Mouse (Mus musculus) hindbrain, embryonic 15.5 days (tissue): Measurements from ENCODE around the gene Aplp1. TPM values are rescaled to one million over a fixed set of nuclear protein-coding genes. Genes with fewer than 3 reads are reported as not detected.
"Not testable (repeated sequence)": the region's sequence is repeated elsewhere in the genome, so short reads cannot be mapped to it uniquely, and the experiment has no call there.

Source experiments
- ATAC-seq: fragments of 200-750 bp; cut with Nextera tagmentation; 2 replicates; pipeline ENCODE4 v1.8.0; 2017; ENCODE audit warnings: low read depth, moderate number of reproducible peaks, moderate TSS enrichment; ENCODE audit not compliant: low FRiP score
- H3K27ac ChIP-seq: fragments of 300-500 bp; sonication (generic); replicated peaks from 2 replicates; pipeline ENCODE4 v1.5.1; 2015; ENCODE audit warnings: mild to moderate bottlenecking, inconsistent platforms
- H3K27me3 ChIP-seq: fragments of 300-500 bp; sonication (generic); 2 replicates; pipeline ENCODE4 v1.6.1; 2015; ENCODE audit warnings: control low read depth, inconsistent platforms
- H3K36me3 ChIP-seq: fragments of 300-500 bp; sonication (generic); 2 replicates; pipeline ENCODE4 v1.6.1; 2015; ENCODE audit warnings: control low read depth, inconsistent platforms
- H3K4me1 ChIP-seq: fragments of 300-500 bp; sonication (generic); replicated peaks from 2 replicates; pipeline ENCODE4 v1.6.1; 2015; ENCODE audit warnings: control low read depth, inconsistent platforms
- H3K4me2 ChIP-seq: fragments of 300-500 bp; sonication (generic); 2 replicates; pipeline ENCODE4 v1.6.1; 2015; ENCODE audit warnings: moderate library complexity, mild to moderate bottlenecking, inconsistent platforms
- H3K4me3 ChIP-seq: fragments of 300-500 bp; sonication (generic); 2 replicates; pipeline ENCODE4 v1.5.1; 2015; ENCODE audit warnings: mild to moderate bottlenecking, inconsistent platforms
- H3K9ac ChIP-seq: fragments of 300-500 bp; sonication (generic); 2 replicates; pipeline ENCODE4 v1.6.1; 2015; ENCODE audit warnings: inconsistent platforms
- H3K9me3 ChIP-seq: fragments of 300-500 bp; sonication (generic); 2 replicates; pipeline ENCODE4 v1.6.1; 2016; ENCODE audit warnings: control low read depth, inconsistent platforms
- WGBS: fragments of 180-500 bp; shearing (Covaris S2); methylation state at CpG from one replicate; pipeline ENCODE4 v1.1.7; 2015; 5-methylcytosine and 5-hydroxymethylcytosine counted together
- polyA plus RNA-seq: library from polyadenylated mRNA; unstranded; fragments of >200 nt; fragmentation: Nextera tagmentation; extraction: Ambion mirVana; gene quantifications from 2 replicates; pipeline ENCODE4 v1.2.1, GENCODE M21; 2015

Gene Aplp1
- 674 and 762 TPM in 2 replicates for polyA plus RNA-seq

DNA sequence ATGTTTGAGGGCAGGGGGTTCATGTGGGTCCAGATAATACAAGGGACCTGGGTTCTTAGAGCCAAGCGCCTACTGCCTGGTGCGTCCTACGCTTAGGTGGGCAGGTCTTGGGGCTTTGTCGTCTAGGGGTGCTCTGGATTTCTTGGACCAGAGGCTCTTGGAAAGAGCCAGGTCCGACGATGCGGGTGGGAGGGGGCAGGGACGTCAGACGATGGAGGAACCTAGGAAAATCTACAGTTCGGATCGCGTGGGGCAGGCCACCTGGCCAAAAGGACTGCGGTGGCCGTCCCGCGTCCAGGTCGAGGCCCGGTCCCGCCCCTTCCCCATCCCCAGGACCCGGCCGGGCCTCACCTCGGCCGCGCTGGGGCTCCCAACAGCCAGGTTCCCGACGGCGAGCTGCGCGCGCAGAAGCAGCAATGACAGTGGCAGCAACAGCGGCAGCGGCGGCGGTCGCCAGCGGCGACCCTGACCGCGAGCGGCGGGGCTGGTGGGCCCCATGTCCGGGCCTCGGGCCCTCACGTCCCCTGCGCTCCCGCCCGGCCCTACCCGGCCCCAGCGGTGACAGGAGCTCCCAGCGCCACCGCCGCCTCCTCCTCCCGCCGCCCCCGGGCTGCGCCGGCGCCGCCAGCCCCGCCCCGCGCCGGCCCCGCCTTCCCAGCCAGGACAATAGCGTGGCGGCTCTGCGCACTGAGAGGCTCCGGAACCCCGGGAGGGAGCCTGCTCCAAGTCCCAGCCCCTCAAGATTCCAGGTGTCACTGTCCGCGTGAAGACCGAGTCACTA, at the start of gene Aplp1:
Gene Aplp1, minus strand, starts transcription at position 565 of the 781 bp plus-strand sequence.
- Histone ChIP-seq H3K4me3 (peak within 1 kb of the TSS; percentile 90), H3K4me1 (peaks cover 28% of the 10 kb centered on the region), H3K27ac (peak within 1 kb of the TSS; percentile 99), H3K27me3 (no peaks in the 10 kb centered on the region), H3K4me2 (peak within 1 kb of the TSS; percentile 86), H3K9me3 (no peaks in the 10 kb centered on the region), H3K36me3 (peaks cover 21% of the 10 kb centered on the region), H3K9ac (peak within 1 kb of the TSS; percentile 94)
- under 1% methylated on average over 57 of the region's 72 CpGs for WGBS
- ATAC-seq = peak; percentile 89

GRCm38 (mm10) chr7:30493401-30493931, 48.1 kb upstream of the Aplp1 start, which contains the start of gene Prodh2:
Gene Prodh2, plus strand, starts transcription at chr7:30493622.
- Histone ChIP-seq H3K4me3 (no peak within 1 kb of the TSS), H3K9me3 (no peaks in the 10 kb centered on the region), H3K27ac (no peak within 1 kb of the TSS), H3K4me1 (no peaks in the 10 kb centered on the region), H3K9ac (no peak within 1 kb of the TSS), H3K27me3 (0 out of 2 replicates have a peak, but pooled peaks cover 2% of the 10 kb centered on the region), H3K4me2 (no peak within 1 kb of the TSS), H3K36me3 (no peaks in the 10 kb centered on the region)
- 49% methylated on average over 11 of the region's 11 CpGs for WGBS
- ATAC-seq = no peak

DNA sequence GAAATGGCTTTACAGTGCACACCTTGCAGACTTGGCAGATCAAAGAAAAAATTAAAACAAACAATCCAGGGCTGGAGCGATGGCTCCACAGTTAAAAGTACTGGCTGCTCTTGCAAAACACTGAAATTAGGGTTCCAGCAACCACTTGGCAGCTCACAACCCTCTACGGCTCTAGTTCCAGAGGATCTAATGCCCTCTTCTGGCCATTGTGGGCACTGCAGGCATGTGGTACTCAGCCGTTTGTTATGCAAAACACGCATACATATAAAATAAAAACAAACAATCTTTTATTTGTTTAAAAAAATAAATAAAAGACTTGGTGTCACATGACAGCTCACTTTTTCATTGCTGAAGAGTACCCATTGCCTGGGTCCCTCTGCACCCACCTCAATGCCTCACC, 47.4 kb upstream of the Aplp1 start:
- Histone ChIP-seq H3K4me2 (no peak overlapping the region), H3K9ac (no peak overlapping the region), H3K36me3 (no peaks in the 10 kb centered on the region), H3K9me3 (no peaks in the 10 kb centered on the region), H3K27ac (no peak overlapping the region), H3K4me3 (no peak overlapping the region), H3K27me3 (0 out of 2 replicates have a peak, but pooled peaks cover 2% of the 10 kb centered on the region), H3K4me1 (no peaks in the 10 kb centered on the region)
- no peak for ATAC-seq
- 12% methylated on average over 4 of the region's 4 CpGs for WGBS

DNA sequence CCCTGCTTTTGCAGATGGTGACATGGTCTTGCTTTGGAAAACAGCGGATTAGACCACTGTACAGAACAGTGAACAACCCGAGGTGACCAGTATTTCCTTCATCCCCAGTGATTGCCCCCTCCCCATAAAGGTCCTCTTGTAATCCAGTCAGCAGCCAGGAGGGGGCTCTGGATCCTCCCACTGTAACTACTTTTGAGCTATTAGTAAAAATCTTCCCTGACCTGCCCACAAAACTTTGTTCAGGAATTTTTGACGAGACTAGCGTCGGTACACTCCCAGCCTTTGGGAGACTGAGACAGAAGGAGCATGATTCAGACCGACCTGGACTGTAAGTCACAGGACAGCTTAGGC, 45.6 kb upstream of the Aplp1 start:
- Histone ChIP-seq H3K9me3 (no peaks in the 10 kb centered on the region), H3K27ac (no peak overlapping the region), H3K4me3 (no peak overlapping the region), H3K36me3 (no peaks in the 10 kb centered on the region), H3K4me1 (no peaks in the 10 kb centered on the region), H3K9ac (no peak overlapping the region), H3K4me2 (no peak overlapping the region), H3K27me3 (0 out of 2 replicates have a peak, but pooled peaks cover 2% of the 10 kb centered on the region)
- WGBS = 21% methylated on average over 6 of the region's 6 CpGs
- no peak for ATAC-seq

DNA sequence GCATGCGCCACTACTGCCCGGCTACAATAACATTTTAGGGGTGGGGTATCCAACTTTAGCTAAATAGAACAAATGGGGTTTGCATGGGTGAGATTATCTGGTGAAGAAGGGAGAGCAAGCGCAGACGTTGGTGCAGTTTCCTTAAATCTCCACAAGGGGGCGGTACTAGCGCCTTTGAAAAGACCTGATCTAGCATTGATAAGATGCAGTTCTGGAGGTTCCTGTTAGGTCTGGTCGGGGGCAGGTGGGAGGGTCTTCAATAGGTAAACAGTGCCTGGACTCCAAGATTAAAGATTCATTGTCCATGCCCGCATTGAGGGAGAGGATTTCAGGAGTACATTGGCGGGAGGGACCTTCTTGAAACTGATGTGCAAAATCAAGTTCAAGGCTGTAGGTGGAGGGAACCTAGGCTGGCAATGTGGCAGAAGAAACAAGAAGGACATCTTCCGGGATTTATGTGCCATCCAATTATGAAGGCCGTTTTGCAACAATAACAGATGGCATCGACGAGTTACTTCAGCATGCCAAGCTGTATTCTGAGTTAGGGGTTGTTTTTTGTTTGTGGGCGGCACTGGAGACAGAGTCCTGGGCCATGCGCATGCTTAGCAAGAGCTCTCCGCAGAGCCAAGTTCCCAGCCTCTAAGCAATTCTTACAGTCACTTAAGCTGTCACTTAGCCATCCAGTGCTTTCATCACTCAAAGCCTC, 45.1 kb upstream of the Aplp1 start:
- Histone ChIP-seq H3K36me3 (no peaks in the 10 kb centered on the region), H3K27ac (no peak overlapping the region), H3K4me3 (no peak overlapping the region), H3K9me3 (no peaks in the 10 kb centered on the region), H3K4me2 (no peak overlapping the region), H3K9ac (no peak overlapping the region), H3K27me3 (0 out of 2 replicates have a peak, but pooled peaks cover 2% of the 10 kb centered on the region), H3K4me1 (no peaks in the 10 kb centered on the region)
- 29% methylated on average over 16 of the region's 16 CpGs for WGBS
- ATAC-seq = no peak

DNA sequence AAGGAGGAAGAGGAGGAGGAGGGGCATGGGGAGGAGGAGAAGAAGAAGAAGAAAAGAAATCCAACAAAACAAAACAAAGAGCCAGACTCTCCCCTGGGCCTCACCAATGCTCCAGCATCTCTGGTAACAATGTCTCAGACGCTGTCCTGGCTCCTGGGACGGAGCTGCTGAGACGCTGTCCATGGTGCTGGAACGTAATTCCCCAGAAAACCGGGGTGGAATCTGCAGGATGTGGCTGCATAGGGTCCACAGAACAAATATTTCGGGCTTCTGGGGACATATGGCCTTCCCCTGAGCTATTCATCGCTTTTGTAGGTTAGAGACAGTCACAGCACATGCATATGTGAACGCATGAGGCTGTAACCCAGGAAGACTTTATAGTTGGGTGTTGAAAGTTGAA, 38.9 kb upstream of the Aplp1 start:
- 21% methylated on average over 8 of the region's 8 CpGs for WGBS
- Histone ChIP-seq H3K4me1 (no peaks in the 10 kb centered on the region), H3K27ac (no peak overlapping the region), H3K27me3 (no peaks in the 10 kb centered on the region; the same call in 1 of the 2 replicates), H3K9me3 (no peaks in the 10 kb centered on the region), H3K4me3 (no peak overlapping the region), H3K36me3 (no peaks in the 10 kb centered on the region), H3K9ac (no peak overlapping the region), H3K4me2 (no peak overlapping the region)
- no peak for ATAC-seq

DNA sequence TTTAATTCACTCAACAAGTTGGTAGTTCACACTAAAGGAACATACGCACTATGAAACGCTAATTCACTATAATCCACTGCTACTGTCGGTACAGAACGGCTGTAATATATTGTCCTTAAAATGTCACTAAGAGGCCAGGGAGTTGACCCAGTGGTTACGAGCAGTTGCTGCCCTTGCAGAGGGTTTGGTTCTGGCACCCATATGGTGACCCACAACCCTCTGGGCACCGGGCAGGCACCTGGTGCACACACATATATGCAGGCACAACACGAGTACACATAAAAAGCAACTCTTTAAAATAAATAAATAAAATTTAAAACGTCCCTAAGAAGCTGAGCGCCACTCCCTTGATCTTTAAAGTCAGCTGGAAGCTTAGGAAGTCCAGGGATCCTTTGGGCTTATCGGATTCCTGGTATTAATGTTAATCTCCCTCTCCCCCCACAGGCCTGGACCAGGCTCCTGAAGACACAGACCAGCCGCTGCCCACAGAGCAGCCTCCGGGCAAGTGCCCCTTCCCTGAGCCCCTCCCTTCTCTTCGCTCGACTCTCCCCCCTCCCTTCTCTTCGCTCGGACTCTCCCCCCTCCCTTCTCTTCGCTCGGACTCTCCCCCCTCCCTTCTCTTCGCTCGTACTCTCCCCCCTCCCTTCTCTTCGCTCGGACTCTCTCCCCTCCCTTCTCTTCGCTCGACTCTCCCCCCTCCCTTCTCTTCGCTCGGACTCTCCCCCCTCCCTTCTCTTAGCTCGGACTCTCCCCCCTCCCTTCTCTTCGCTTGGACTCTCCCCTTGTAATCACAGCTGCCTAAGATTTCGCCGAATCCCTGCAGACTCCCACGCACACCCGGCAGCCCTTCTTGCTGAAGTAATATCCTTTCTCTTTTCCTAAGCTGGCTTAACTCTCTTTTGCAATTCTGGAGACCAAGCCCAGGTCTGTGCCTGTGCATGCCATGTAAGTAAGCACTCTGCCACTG, 32.4 kb upstream of the Aplp1 start:
- ATAC-seq = peak; percentile 62; the same call in 1 of the 2 replicates
- 7% methylated on average over 32 of the region's 32 CpGs for WGBS

GRCm38 (mm10) chr7:30476136-30476535, 30.8 kb upstream of the Aplp1 start:
- not testable (repeated sequence) for H3K27ac ChIP-seq, H3K27me3 ChIP-seq, H3K9me3 ChIP-seq, H3K4me2 ChIP-seq, H3K4me1 ChIP-seq, ATAC-seq, H3K9ac ChIP-seq, H3K36me3 ChIP-seq, H3K4me3 ChIP-seq
- WGBS = 95% methylated on average over 7 of the region's 7 CpGs

More for the DNA sequence above, 32.4 kb upstream of the Aplp1 start:
- Histone ChIP-seq H3K4me2 (peak overlapping the region; percentile 62), H3K27ac (peak overlapping the region; percentile 61), H3K9ac (peak overlapping the region; percentile 35; the same call in 1 of the 2 replicates), H3K4me3 (peak overlapping the region; percentile 40), H3K36me3 (no peaks in the 10 kb centered on the region), H3K27me3 (no peaks in the 10 kb centered on the region), H3K9me3 (no peaks in the 10 kb centered on the region), H3K4me1 (peaks cover 9% of the 10 kb centered on the region)

- H3K36me3 ChIP-seq = no peaks in the 10 kb centered on the region
- peaks cover 9% of the 10 kb centered on the region for H3K4me1 ChIP-seq
- no peak overlapping the region for H3K4me2 ChIP-seq
- H3K27me3 ChIP-seq = no peaks in the 10 kb centered on the region
- no peak overlapping the region for H3K9ac ChIP-seq
- no peak for ATAC-seq
- H3K9me3 ChIP-seq = no peaks in the 10 kb centered on the region
- no peak overlapping the region for H3K4me3 ChIP-seq
- WGBS = 76% methylated on average over 4 of the region's 4 CpGs
- no peak overlapping the region for H3K27ac ChIP-seq
These were observed 29.7 kb upstream of the Aplp1 start for GRCm38 (mm10) chr7:30474999-30475398.

DNA sequence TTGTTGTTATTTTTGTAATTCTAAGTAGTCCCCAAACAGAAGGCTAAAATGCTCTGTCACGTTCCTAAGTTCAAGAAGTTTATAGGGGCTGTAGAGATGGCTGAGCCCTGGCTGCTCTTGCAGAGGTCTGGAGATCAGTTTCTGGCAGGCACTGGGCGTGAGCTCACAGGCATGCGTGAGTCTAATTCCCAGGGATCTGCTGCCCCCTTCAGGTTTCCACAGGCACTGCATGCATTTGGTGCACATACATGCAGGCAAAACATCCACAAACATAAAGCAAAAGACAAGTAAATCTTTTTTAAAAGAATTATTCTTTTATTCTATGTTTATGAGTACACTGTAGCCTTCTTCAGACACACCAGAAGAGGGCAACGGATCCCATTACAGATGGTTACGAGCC, 27.1 kb upstream of the Aplp1 start:
- Histone ChIP-seq H3K9ac (no peak overlapping the region), H3K36me3 (no peaks in the 10 kb centered on the region), H3K4me1 (peaks cover 2% of the 10 kb centered on the region), H3K27ac (no peak overlapping the region), H3K9me3 (no peaks in the 10 kb centered on the region), H3K4me3 (no peak overlapping the region), H3K27me3 (peaks cover 9% of the 10 kb centered on the region), H3K4me2 (no peak overlapping the region)
- ATAC-seq = no peak
- WGBS = 47% methylated on average over 5 of the region's 5 CpGs

DNA sequence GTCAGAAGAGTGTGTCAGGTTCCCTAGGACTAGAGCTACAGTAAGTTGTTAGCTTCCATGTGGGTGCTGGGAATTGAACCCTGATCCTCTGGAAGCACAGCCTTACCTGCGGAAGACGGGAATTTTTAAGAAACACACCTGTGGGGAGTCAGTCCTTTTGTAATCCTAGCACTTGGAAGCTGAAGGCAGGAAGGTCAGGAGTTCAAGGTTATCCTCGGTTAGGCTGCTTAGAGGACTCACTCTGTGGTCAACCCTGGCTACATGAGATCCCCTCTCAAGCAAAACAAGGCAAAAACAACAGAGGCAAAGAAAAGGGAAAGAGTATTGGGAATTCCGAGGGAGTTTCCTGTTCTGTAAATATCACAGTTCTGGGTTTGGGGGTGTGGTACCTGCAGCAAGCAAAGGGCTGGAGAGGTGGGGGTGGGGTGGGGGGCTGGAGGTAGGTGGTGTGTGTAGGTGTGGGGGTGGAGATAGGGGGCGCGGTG, 19.5 kb upstream of the Aplp1 start:
- Histone ChIP-seq H3K4me3 (no peak overlapping the region), H3K27me3 (peaks cover 65% of the 10 kb centered on the region), H3K4me2 (no peak overlapping the region), H3K9me3 (no peaks in the 10 kb centered on the region), H3K4me1 (no peaks in the 10 kb centered on the region), H3K27ac (no peak overlapping the region), H3K9ac (no peak overlapping the region), H3K36me3 (no peaks in the 10 kb centered on the region)
- WGBS = 20% methylated on average over 6 of the region's 6 CpGs
- no peak for ATAC-seq
